Mouse (Mus musculus) testis, adult 2 months (tissue): ENCODE results near the gene 9330161L09Rik. TPM values are rescaled to one million over a fixed set of nuclear protein-coding genes. Genes with fewer than 3 reads are reported as not detected.
"Not testable (repeated sequence)": the region's sequence is repeated elsewhere in the genome, so short reads cannot be mapped to it uniquely, and the experiment has no call there.

Experiments
- H3K27ac ChIP-seq: fragments of 200-500 bp; 2 replicates; pipeline ENCODE4 v1.5.1; 2012; ENCODE audit warnings: low read depth, low read length; ENCODE audit not compliant: control insufficient read depth, insufficient read depth
- H3K27me3 ChIP-seq: fragments of 200-500 bp; 2 replicates; pipeline ENCODE4 v1.6.1; 2012; ENCODE audit warnings: mild to moderate bottlenecking, low read length, moderate library complexity; ENCODE audit not compliant: control insufficient read depth, insufficient read depth
- H3K36me3 ChIP-seq: fragments of 200-500 bp; 2 replicates; pipeline ENCODE4 v1.6.1; 2012; ENCODE audit warnings: mild to moderate bottlenecking, low read length; ENCODE audit not compliant: control insufficient read depth, insufficient read depth
- H3K4me1 ChIP-seq: fragments of 200-500 bp; 2 replicates; pipeline ENCODE4 v1.6.1; 2012; ENCODE audit warnings: low read length; ENCODE audit not compliant: control insufficient read depth, insufficient read depth
- H3K4me3 ChIP-seq: fragments of 200-500 bp; 2 replicates; pipeline ENCODE4 v1.5.1; 2012; ENCODE audit warnings: low read depth, mild to moderate bottlenecking, low read length, moderate library complexity, mixed read lengths; ENCODE audit not compliant: control insufficient read depth
- CTCF ChIP-seq: fragments of 200-500 bp; IDR thresholded peaks from 2 replicates; pipeline ENCODE4 v1.5.1; 2012; ENCODE audit warnings: low read depth, mild to moderate bottlenecking, inconsistent platforms, low read length, moderate library complexity; ENCODE audit not compliant: control insufficient read depth, insufficient read depth, insufficient replicate concordance
- POLR2A ChIP-seq: fragments of 200-500 bp; IDR thresholded peaks from 2 replicates; pipeline ENCODE4 v1.6.1; 2012; ENCODE audit warnings: low read depth, mild to moderate bottlenecking, inconsistent platforms, low read length, moderate library complexity; ENCODE audit not compliant: control insufficient read depth
- polyA plus RNA-seq: library from polyadenylated mRNA; depleted of rRNA; stranded (reverse); fragments of >200 nt; gene quantifications from 2 replicates; pipeline ENCODE4 v1.2.3, GENCODE M21; 2012; rRNA removed

Gene 9330161L09Rik
- 0.28 and 0.52 TPM in 2 replicates for polyA plus RNA-seq

DNA sequence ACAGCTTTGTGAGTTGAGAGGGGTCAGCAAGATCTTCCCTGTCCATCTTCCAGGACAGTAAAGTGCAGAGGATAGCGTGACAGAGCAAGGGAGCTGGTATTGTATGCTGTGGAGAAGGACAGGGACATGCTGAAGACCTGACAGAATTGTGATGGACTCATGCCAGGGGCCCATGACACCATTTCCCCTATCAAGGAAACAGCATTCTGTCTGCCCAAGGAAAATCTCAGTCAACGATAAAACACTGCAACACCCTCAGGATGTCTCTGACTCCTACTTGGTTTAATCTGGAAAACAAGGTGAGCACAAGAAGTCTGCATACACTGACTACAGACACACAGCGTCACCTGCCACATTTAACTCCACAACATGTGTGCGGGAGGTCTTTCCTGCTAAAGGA lies at the start of gene 9330161L09Rik:
TSS of gene 9330161L09Rik (minus strand) at position 101 of the 400 bp plus-strand sequence.
- no peaks in the 10 kb centered on the region; the same call in none of the 2 replicates for H3K36me3 ChIP-seq
- TF ChIP-seq CTCF (no peak), POLR2A (no peak)

DNA sequence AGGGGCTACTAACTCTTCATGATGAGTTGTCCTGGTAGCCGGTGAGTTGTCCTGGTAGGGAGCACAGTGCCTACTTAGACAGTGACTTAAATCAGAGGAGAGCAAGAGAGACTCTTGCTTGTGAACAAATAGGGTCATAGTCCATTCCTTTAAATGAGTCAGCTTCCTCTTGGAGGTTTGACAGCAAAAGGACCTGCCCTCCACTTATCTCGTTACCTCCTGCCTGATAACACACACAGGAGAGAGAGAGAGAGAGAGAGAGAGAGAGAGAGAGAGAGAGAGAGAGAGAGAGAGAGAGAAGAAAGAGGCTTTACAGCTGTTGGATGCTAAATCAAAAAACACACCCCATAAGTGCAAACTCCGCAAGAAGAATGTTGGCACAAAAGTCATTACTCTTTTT lies 49.5 kb upstream of the 9330161L09Rik start, which contains the start of gene Ifi27l2b:
TSS of gene Ifi27l2b (minus strand) at position 84 of the 400 bp plus-strand sequence.
- Histone ChIP-seq H3K36me3 (no peaks in the 10 kb centered on the region), H3K27ac (no peak within 1 kb of the TSS), H3K27me3 (no peaks in the 10 kb centered on the region), H3K4me3 (no peak within 1 kb of the TSS), H3K4me1 (no peaks in the 10 kb centered on the region)
- TF ChIP-seq POLR2A (no peak), CTCF (no peak)

More for the DNA sequence above, at the start of gene 9330161L09Rik:
- Histone ChIP-seq H3K27me3 (no peaks in the 10 kb centered on the region), H3K27ac (no peak within 1 kb of the TSS), H3K4me1 (no peaks in the 10 kb centered on the region), H3K4me3 (no peak within 1 kb of the TSS)

- H3K36me3 ChIP-seq, H3K27me3 ChIP-seq, H3K4me3 ChIP-seq, H3K4me1 ChIP-seq, H3K27ac ChIP-seq: not testable (repeated sequence)
These were observed 49.1 kb upstream of the 9330161L09Rik start for GRCm38 (mm10) chr12:103456727-103457126.

- Histone ChIP-seq H3K27me3 (no peaks in the 10 kb centered on the region), H3K27ac (no peak overlapping the region), H3K36me3 (no peaks in the 10 kb centered on the region), H3K4me3 (no peak overlapping the region), H3K4me1 (no peaks in the 10 kb centered on the region)
- TF ChIP-seq CTCF: no peak
- TF ChIP-seq POLR2A: no peak
These were observed 45.7 kb upstream of the 9330161L09Rik start for GRCm38 (mm10) chr12:103453361-103453760.

GRCm38 (mm10) chr12:103445060-103445459 lies 37.4 kb upstream of the 9330161L09Rik start:
- H3K27ac ChIP-seq: no peak overlapping the region
- no peaks in the 10 kb centered on the region for H3K27me3 ChIP-seq
- H3K4me1 ChIP-seq: no peaks in the 10 kb centered on the region
- H3K36me3 ChIP-seq: no peaks in the 10 kb centered on the region
- H3K4me3 ChIP-seq: no peak overlapping the region
- no peak for TF ChIP-seq CTCF
- TF ChIP-seq POLR2A: no peak

GRCm38 (mm10) chr12:103444261-103444660 lies 36.6 kb upstream of the 9330161L09Rik start:
- not testable (repeated sequence) for H3K4me3 ChIP-seq, H3K27ac ChIP-seq, H3K27me3 ChIP-seq, H3K4me1 ChIP-seq, H3K36me3 ChIP-seq

- Histone ChIP-seq H3K4me1 (no peaks in the 10 kb centered on the region), H3K36me3 (no peaks in the 10 kb centered on the region), H3K27me3 (no peaks in the 10 kb centered on the region), H3K4me3 (no peak within 1 kb of the TSS), H3K27ac (no peak within 1 kb of the TSS)
- TF ChIP-seq POLR2A (no peak), CTCF (no peak)
These were observed 35.9 kb upstream of the 9330161L09Rik start, which contains the start of gene Ifi27l2a for GRCm38 (mm10) chr12:103443524-103443923. Gene Ifi27l2a (minus strand): TSS chr12:103443680.

DNA sequence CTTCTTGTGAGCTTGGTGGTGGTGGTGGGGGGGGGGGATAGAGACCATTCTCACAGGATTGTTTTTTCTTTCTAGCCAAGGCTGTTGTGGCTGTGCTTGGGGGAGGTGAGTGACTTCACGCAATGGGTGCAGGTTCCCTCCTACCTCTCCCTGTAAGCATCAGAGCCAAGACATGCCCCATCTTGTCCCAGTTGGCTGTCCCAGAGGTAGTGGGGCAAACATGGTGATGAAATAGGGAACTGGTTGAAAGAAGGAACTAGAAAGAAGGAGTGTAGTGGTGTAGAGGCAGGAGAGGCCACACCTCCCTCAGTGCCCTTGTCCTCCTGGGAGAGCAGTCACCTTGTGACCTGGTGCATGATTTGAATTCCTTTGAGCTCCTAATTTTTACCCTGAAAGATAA lies 30.0 kb upstream of the 9330161L09Rik start:
- no peak overlapping the region for H3K4me3 ChIP-seq
- no peak overlapping the region for H3K27ac ChIP-seq
- H3K4me1 ChIP-seq: no peaks in the 10 kb centered on the region; the same call in 1 of the 2 replicates
- H3K27me3 ChIP-seq: no peaks in the 10 kb centered on the region
- H3K36me3 ChIP-seq: no peaks in the 10 kb centered on the region
- TF ChIP-seq POLR2A (no peak), CTCF (no peak)
